Mouse (Mus musculus) CH12.LX (cell line): ENCODE results near the gene Cchcr1.

Experiments used
- CHD2 ChIP-seq: IDR thresholded peaks from 2 replicates; pipeline ENCODE4 v1.6.1; 2011; ENCODE audit warnings: low read length, improper control_type of control experiment
- EP300 ChIP-seq: IDR thresholded peaks from 2 replicates; pipeline ENCODE4 v1.6.1; 2011; ENCODE audit warnings: low read length, improper control_type of control experiment
- MEF2A ChIP-seq: IDR thresholded peaks from 2 replicates; pipeline ENCODE4 v1.6.1; 2014; ENCODE audit warnings: low read depth, mild to moderate bottlenecking, inconsistent platforms, low read length, improper control_type of control experiment, borderline replicate concordance
- POLR2A ChIP-seq: IDR thresholded peaks from 2 replicates; pipeline ENCODE4 v1.6.1; 2011; ENCODE audit warnings: low read depth, mild to moderate bottlenecking, improper control_type of control experiment, low read length

DNA sequence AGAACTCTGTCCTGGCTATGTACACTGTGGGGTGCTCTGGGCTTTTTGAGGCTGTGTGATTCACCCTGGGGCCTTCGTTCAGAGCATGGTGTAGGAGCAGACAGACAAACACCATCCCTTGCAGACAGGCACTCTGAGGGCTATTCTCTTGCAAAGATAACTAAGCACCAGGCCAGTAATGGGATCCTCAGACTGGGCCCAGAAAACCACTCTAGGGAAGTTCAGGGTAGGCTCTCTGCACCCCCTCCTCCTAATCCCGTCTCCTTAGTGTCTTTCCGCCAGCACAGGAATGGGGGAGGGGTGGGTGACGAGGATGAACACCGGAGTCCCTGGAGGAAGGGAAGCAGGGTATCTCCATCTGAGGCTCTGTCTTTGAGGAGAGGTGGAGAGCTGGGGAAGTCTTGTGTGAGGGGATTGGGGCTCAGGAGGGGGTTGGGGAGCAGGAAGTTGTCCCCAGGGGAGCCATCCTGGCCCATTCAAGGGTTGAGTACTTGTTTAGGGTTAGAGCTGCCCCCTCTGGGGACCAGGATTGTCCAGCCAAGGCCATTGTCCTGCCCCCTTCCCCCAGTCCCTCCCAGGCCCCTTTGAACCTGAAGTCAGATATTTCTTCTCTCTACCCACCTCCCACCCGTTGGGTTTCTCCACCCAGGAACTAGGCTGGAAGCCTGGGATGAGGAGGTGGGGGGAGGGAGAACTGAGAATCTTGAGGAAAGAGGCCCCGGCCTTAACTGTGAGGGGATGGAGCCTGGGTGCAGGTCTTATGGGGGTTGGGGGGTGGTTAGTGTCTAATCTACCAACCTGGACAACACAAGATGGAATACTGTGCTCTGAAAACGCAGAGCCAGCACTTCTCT is 12.0 kb upstream of the Cchcr1 start:
- TF ChIP-seq CHD2 = no peak
- no peak for TF ChIP-seq POLR2A
- no peak for TF ChIP-seq MEF2A
- no peak for TF ChIP-seq EP300
